In genomic region chr3:16006215-16006614, GRCm38 (mm10) we compare ENCODE assay signal across 24 mouse cellular contexts. TPM values are rescaled to one million over a fixed set of nuclear protein-coding genes. Genes with fewer than 3 reads are reported as not detected.
DNase-seq lines count a peak whose midpoint lies in the region; ATAC-seq and TF ChIP-seq lines count a peak whose summit lies in the region.
"Had no signal": no experiment of that assay in that cellular context is flagged by ENCODE, and none has a peak within 500 bp of the region (broad histone marks: within the 10 kb centered on the region; RNA-seq: fewer than 3 reads in every experiment).

TSS of gene Gm5150 (minus strand) at chr3:16006437.

- H3K27ac ChIP-seq in liver, postnatal 0 days (ENCODE audit: low read depth): peak within 1 kb of the TSS; percentile 22; the same call in 1 of the 2 replicates
- no peak within 1 kb of the TSS for H3K27ac ChIP-seq in liver, embryonic 11.5 days (ENCODE audit: low read depth, low read length)
- H3K27ac ChIP-seq in bone marrow macrophage, adult 2 months (ENCODE audit: insufficient read depth, low read depth, low read length): peak within 1 kb of the TSS; percentile 77
- H3K27ac ChIP-seq in forebrain, embryonic 16.5 days (ENCODE audit: low read length): no peak within 1 kb of the TSS
- H3K27ac ChIP-seq: embryonic facial prominence, embryonic 12.5 days; forebrain, embryonic 15.5 days; hindbrain, embryonic 10.5 days; hindbrain, embryonic 14.5 days had no signal

- no peaks in the 10 kb centered on the region for H3K9me3 ChIP-seq in liver, postnatal 0 days (ENCODE audit: low read length)
- H3K9me3 ChIP-seq in liver, embryonic 11.5 days (ENCODE audit: control insufficient read depth, low read length): no peaks in the 10 kb centered on the region
- H3K9me3 ChIP-seq in forebrain, embryonic 16.5 days (ENCODE audit: control insufficient read depth, low read length): no peaks in the 10 kb centered on the region
- H3K9me3 ChIP-seq: embryonic facial prominence, embryonic 12.5 days; forebrain, embryonic 15.5 days; heart, embryonic 12.5 days; hindbrain, embryonic 10.5 days had no signal

- H3K4me1 ChIP-seq in liver, postnatal 0 days (ENCODE audit: insufficient read depth): no peaks in the 10 kb centered on the region
- no peaks in the 10 kb centered on the region for H3K4me1 ChIP-seq in liver, embryonic 11.5 days (replicated peaks; ENCODE audit: control insufficient read depth, insufficient read depth, low read length)
- peaks cover 17% of the 10 kb centered on the region for H3K4me1 ChIP-seq in bone marrow macrophage, adult 2 months (ENCODE audit: control insufficient read depth, insufficient read depth, low read length)
- no peaks in the 10 kb centered on the region for H3K4me1 ChIP-seq in forebrain, embryonic 16.5 days (replicated peaks; ENCODE audit: control insufficient read depth, insufficient read depth, low read length)
- H3K4me1 ChIP-seq: embryonic facial prominence, embryonic 12.5 days; forebrain, embryonic 15.5 days; heart, embryonic 12.5 days; hindbrain, embryonic 10.5 days had no signal

- DNase-seq in liver, postnatal 0 days: no peak
- no peak for DNase-seq in liver, embryonic 11.5 days (ENCODE audit: low spot score)
- peak; percentile 11 for DNase-seq in 416B (ENCODE audit: low read depth)
- DNase-seq in cerebellum, adult 11 months: no peak
- no peak for DNase-seq in cerebellum, postnatal 10 days
- DNase-seq: adrenal gland, adult 2 months; adrenal gland, postnatal 25 days; cerebellum, adult 11-12 months; cerebellum, adult 9-11 months; gastrocnemius, postnatal 10 days had no signal

- WGBS in liver, postnatal 0 days (ENCODE audit: insufficient replicate concordance): 69% methylated on average over 2 of the region's 2 CpGs
- 79% methylated on average over 2 of the region's 2 CpGs for WGBS in liver, embryonic 11.5 days
- WGBS in forebrain, embryonic 16.5 days: 94% methylated on average over 2 of the region's 2 CpGs

- H3K4me3 ChIP-seq in liver, postnatal 0 days (ENCODE audit: low read depth, low read length): no peak within 1 kb of the TSS
- H3K4me3 ChIP-seq in liver, embryonic 11.5 days (ENCODE audit: low read depth, low read length): no peak within 1 kb of the TSS
- no peak within 1 kb of the TSS for H3K4me3 ChIP-seq in bone marrow macrophage, adult 2 months (ENCODE audit: insufficient read depth, low read length)
- H3K4me3 ChIP-seq in forebrain, embryonic 16.5 days (replicated peaks; ENCODE audit: low read length): no peak within 1 kb of the TSS
- H3K4me3 ChIP-seq: embryonic facial prominence, embryonic 12.5 days; forebrain, embryonic 15.5 days; heart, embryonic 12.5 days; hindbrain, embryonic 10.5 days had no signal

- no peaks in the 10 kb centered on the region for H3K27me3 ChIP-seq in liver, postnatal 0 days (ENCODE audit: insufficient read depth, low read length)
- H3K27me3 ChIP-seq in liver, embryonic 11.5 days (replicated peaks; ENCODE audit: control insufficient read depth, insufficient read depth, low read length): no peaks in the 10 kb centered on the region
- H3K27me3 ChIP-seq in forebrain, embryonic 16.5 days (replicated peaks; ENCODE audit: control insufficient read depth, insufficient read depth, low read length): no peaks in the 10 kb centered on the region
- H3K27me3 ChIP-seq: CH12.LX; embryonic facial prominence, embryonic 12.5 days; forebrain, embryonic 15.5 days; heart, embryonic 12.5 days had no signal

- no peak for TF ChIP-seq CTCF in liver, postnatal 0 days (IDR thresholded peaks at IDR 0.05; ENCODE audit: low read depth)
- TF ChIP-seq CTCF in bone marrow macrophage, adult 2 months (IDR thresholded peaks at IDR 0.05; ENCODE audit: low read depth, low read length): no peak

- ATAC-seq in liver, postnatal 0 days: 0 out of 2 replicates have a peak, but pooled peaks have one; percentile 31
- ATAC-seq in liver, embryonic 11.5 days (replicated peaks; ENCODE audit: low FRiP score): no peak
- peak; percentile 73 for ATAC-seq in megakaryocyte, adult 5-6 weeks (ENCODE audit: poor library complexity, severe bottlenecking)
- ATAC-seq in forebrain, embryonic 16.5 days: no peak
- ATAC-seq: forebrain, embryonic 15.5 days had no signal

- H3K9ac ChIP-seq in liver, postnatal 0 days (replicated peaks): no peak within 1 kb of the TSS
- no peak within 1 kb of the TSS for H3K9ac ChIP-seq in liver, embryonic 11.5 days (ENCODE audit: low read depth, low read length)
- H3K9ac ChIP-seq in forebrain, embryonic 16.5 days (replicated peaks; ENCODE audit: low read depth, low read length): no peak within 1 kb of the TSS
- H3K9ac ChIP-seq: embryonic facial prominence, embryonic 12.5 days; forebrain, embryonic 15.5 days; heart, embryonic 12.5 days; hindbrain, embryonic 14.5 days had no signal

- no peak within 1 kb of the TSS for H3K4me2 ChIP-seq in liver, postnatal 0 days (ENCODE audit: low read depth, low read length)
- H3K4me2 ChIP-seq in liver, embryonic 11.5 days: no peak within 1 kb of the TSS
- H3K4me2 ChIP-seq in forebrain, embryonic 16.5 days (ENCODE audit: low read length): no peak within 1 kb of the TSS
- H3K4me2 ChIP-seq: embryonic facial prominence, embryonic 12.5 days; forebrain, embryonic 15.5 days; heart, embryonic 12.5 days; hindbrain, embryonic 14.5 days had no signal

- no peaks in the 10 kb centered on the region for H3K36me3 ChIP-seq in liver, postnatal 0 days (replicated peaks; ENCODE audit: insufficient read depth, low read length)
- no peaks in the 10 kb centered on the region for H3K36me3 ChIP-seq in liver, embryonic 11.5 days (ENCODE audit: control insufficient read depth, insufficient read depth, low read length)
- H3K36me3 ChIP-seq in forebrain, embryonic 16.5 days (ENCODE audit: control insufficient read depth, insufficient read depth): no peaks in the 10 kb centered on the region
- H3K36me3 ChIP-seq: embryonic facial prominence, embryonic 12.5 days; forebrain, embryonic 15.5 days; heart, embryonic 12.5 days; hindbrain, embryonic 10.5 days had no signal

- TF ChIP-seq POLR2A in bone marrow macrophage, adult 2 months (IDR thresholded peaks at IDR 0.05; ENCODE audit: borderline replicate concordance, low read depth, low read length): no peak

- no peak for TF ChIP-seq EP300 in liver, postnatal 0 days (IDR thresholded peaks at IDR 0.05; ENCODE audit: low read depth)

RNA-seq across cellular contexts. Expression of gene Gm5150, which starts in this region (rescaled TPM):
- polyA plus RNA-seq in liver, postnatal 0 days (2015; fragmentation: Nextera tagmentation; extraction: Ambion mirVana): 2.1 and 2.6 TPM in 2 replicates
- polyA plus RNA-seq in liver, embryonic 11.5 days (2014; fragmentation: Nextera tagmentation; extraction: Ambion mirVana): 0.25 TPM in 1 of 2 replicates, not detected in the other
- polyA plus RNA-seq in bone marrow macrophage, adult 2 months (2012; ENCODE audit: insufficient read depth, insufficient read length, missing spikeins): 17.9 and 24.3 TPM in 2 replicates
- total RNA-seq in megakaryocyte, adult 5-6 weeks (2015): 30.3 and 43.3 TPM in 2 replicates
- 24.4 and 24.6 TPM in 2 replicates for total RNA-seq in megakaryocyte, adult 5-6 weeks (2017)
- not detected in 2 replicates for polyA plus RNA-seq in forebrain, embryonic 16.5 days (2015; fragmentation: Nextera tagmentation; extraction: Ambion mirVana)
- total RNA-seq: CH12.LX; gastrocnemius, postnatal 10 days; heart, postnatal 25 days had no signal
- polyA plus RNA-seq: adrenal gland, adult 2 months; brain, embryonic 14.5 days; embryonic facial prominence, embryonic 12.5 days; forebrain, embryonic 11.5 days; forebrain, embryonic 15.5 days; frontal cortex, adult 2 months; heart, embryonic 12.5 days; heart, embryonic 16.5 days; hindbrain, embryonic 10.5 days; hindbrain, embryonic 14.5 days had no signal

Comparison
In these comparisons a context has a peak if more than half of its experiments do, and no peak if none do; other contexts are left out.
1. ATAC-seq: peak in liver, postnatal 0 days (single experiment) and megakaryocyte, adult 5-6 weeks (single experiment); none in liver, embryonic 11.5 days (single experiment) and forebrain, embryonic 16.5 days (single experiment).
2. H3K27ac ChIP-seq: peak in liver, postnatal 0 days (single experiment) and bone marrow macrophage, adult 2 months (single experiment); none in liver, embryonic 11.5 days (single experiment) and forebrain, embryonic 16.5 days (single experiment).